Mouse (Mus musculus) right cerebral cortex, postnatal 25 days (tissue): ENCODE data around the gene Psma4.
A peak's percentile ranks its signal among the peaks of the same experiment; 100 is the strongest.
"Not testable (repeated sequence)": the region's sequence is repeated elsewhere in the genome, so short reads cannot be mapped to it uniquely, and the experiment has no call there.

Experiments
- DNase-seq: peaks from one replicate; pipeline ENCODE4 v3.0.0; 2022

Gene Psma4

GRCm38 (mm10) chr9:54950575-54951321 lies at the start of gene Psma4, which contains the start of gene AY074887:
Gene Psma4, plus strand, starts transcription at chr9:54950790.
Gene AY074887, minus strand, starts transcription at chr9:54950998.
- peak; percentile 88 for DNase-seq

DNA sequence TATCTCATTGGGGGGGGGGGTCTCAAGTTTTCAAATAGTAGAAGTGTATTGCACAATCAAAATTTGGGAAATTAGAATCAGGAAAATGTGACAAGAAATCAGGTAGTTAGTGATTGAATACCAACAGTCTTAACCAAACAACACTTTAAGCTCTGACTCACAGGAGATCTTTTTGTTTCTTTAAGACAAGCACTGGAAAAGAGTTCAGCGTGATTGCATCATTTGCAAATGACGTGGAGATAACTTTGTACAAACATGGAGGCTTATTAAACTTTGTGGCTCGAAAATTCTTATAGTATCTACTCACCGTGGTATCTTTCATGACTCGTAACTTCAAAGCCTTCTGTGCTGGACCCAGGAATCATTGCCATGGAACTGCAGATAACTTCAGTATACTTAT lies 41.1 kb upstream of the Psma4 start:
- no peak for DNase-seq

GRCm38 (mm10) chr9:54915576-54915975 lies 35.0 kb upstream of the Psma4 start:
- no peak for DNase-seq

DNA sequence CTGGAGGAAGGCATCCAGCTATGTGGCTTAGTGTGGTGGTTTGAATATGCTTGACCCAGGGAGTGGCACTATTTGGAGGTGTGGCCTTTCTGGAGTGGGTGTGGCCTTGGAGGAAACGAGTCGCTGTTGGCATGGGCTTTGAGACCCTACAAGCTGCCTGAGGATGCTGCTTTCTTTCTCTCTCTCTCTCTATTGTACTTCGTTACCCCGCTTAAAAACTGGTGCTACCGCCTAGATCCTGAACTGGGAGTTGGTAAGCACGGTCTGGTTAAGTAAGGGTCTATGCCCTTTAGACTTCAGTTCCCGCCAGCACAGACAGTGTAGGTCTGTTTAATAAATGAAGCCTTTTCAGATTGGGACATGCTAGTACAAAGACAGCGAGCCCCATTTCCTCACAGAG lies 34.2 kb upstream of the Psma4 start:
- DNase-seq = no peak

- DNase-seq = peak; percentile 86
Observed at GRCm38 (mm10) chr9:54917010-54917677, 33.4 kb upstream of the Psma4 start, which contains the start of gene Hykk. Gene Hykk, plus strand, starts transcription at chr9:54917283.

DNA sequence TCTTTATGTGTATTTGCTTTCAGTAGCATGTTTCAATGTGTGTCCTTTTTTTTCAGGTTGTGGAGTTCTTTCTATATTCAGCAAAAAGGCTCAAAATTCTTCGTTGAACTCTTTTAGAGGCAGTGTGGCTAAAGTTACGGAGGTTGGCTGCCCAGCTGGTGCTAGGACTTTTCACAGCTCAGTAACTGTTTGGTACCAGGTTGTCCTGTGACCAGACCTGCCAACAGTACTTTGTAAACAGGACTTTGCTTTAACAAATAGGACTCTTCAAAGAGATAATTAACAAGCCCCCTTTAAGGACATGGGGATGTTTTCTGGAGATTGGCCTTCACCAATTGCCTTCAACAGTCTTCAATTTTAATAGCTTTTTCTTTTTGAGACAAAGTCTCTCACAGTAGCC lies 32.4 kb upstream of the Psma4 start:
- no peak for DNase-seq

GRCm38 (mm10) chr9:54918781-54919180 lies 31.8 kb upstream of the Psma4 start:
- no peak for DNase-seq

- DNase-seq = no peak
Observed at GRCm38 (mm10) chr9:54919946-54920345, 30.6 kb upstream of the Psma4 start.

GRCm38 (mm10) chr9:54930741-54931140 lies 19.8 kb upstream of the Psma4 start:
- no peak for DNase-seq

DNA sequence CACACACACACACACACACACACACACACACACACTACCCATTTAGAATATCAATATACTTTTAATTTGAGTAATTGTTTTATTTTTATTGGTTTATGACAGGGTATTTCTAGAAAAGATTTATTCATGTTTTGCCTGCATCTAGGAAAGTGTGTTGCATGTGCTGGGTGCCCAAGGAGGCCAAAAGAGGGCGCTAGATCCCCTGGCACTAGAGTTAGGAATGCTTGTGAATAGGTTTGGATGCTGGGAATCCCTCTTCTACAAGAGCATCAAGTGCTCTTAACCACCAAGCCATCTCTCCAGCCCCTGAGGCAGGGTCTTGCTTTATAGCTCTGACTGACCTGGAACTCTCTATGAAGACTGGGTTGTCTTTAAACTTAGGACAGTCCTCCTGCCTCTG lies 18.8 kb upstream of the Psma4 start:
- DNase-seq = no peak

GRCm38 (mm10) chr9:54932379-54932778 lies 18.2 kb upstream of the Psma4 start:
- no peak for DNase-seq

DNA sequence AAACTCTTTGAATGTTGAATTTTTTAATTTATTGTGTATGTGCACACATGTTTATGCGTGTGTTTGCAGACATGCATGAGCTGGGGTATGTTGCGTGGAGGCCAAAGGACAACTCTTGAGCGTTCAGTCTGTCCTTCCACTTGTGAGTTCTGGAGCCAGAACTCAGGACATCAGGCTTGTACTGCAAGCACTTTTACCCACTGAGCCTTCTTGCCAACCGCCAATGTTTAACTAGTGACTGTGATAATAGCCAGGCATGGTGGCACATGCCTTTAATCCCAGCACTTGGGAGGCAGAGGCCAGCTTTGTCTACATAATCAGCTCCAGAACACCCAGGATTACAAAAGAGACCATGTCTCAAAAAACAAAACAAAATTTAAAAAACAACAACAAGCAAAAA lies 8.5 kb upstream of the Psma4 start:
- no peak for DNase-seq

DNA sequence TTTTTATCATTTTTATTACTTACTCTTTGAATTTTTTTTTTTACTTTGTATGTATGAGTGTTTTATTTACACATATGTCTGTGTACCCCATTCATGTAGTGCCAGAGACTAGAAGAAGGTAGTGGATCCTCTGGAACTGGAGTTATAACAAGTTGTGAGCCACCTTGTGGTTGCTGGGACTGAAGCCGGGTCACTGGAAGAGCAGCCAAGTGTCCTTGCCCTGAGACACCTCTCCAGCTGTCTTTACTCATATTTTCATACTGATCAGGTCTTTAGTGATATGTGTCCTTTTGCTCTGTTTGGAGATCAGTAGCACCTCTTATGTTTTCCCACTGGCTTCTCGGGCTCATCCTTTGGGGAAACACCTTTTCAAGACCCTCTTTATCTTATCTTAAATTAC lies 6.1 kb upstream of the Psma4 start:
- no peak for DNase-seq

GRCm38 (mm10) chr9:54946256-54946655 lies 4.3 kb upstream of the Psma4 start:
- no peak for DNase-seq

DNA sequence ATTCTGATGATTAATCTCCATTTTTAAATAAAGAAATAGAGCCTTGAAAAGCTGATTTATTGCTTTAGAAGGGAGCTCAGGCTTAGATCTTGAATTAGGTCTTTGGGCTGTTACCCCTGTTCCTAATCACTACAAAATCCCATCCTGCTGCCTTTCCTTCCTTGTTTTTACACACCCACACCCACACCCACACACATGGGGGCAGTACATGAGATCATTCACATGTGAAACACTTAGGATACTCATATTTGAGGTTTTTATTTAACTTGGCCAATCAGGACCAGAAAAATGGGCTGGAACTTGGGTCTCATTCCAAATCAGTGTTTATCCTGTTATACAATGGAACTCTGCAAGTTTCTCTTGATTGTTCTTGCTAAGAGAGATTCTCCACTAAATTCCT lies 1.1 kb upstream of the Psma4 start:
- no peak for DNase-seq

- DNase-seq = not testable (repeated sequence)
Observed at GRCm38 (mm10) chr9:54950162-54950561, 428 bp upstream of the Psma4 start.

- DNase-seq = no peak
Observed at GRCm38 (mm10) chr9:54961059-54961458, 10.5 kb downstream of the Psma4 start.

DNA sequence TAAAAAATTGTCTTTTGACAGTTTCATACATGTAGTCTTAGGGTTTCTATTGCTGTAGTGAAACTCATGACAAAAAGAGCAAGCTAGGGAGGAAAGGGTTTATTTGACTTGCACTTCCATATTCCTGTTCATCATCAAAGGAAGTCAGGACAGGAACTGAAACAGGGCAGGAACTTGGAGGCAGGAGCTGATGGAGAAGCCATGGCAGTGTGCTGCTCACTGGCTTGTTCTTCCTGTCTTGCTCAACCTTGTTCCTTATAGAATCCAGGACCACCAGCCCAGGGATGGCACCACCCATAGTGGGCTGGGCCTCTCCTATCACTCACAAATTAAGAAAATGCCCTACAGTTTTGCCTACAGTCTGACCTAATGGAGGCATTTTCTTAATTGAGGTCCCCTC lies 13.1 kb downstream of the Psma4 start:
- DNase-seq = no peak

- DNase-seq = no peak
Observed at GRCm38 (mm10) chr9:54969972-54970637, 19.5 kb downstream of the Psma4 start.

GRCm38 (mm10) chr9:54980674-54981073 lies 30.1 kb downstream of the Psma4 start, which contains the start of gene Chrna5:
Gene Chrna5, plus strand, starts transcription at chr9:54980880.
- DNase-seq = no peak

DNA sequence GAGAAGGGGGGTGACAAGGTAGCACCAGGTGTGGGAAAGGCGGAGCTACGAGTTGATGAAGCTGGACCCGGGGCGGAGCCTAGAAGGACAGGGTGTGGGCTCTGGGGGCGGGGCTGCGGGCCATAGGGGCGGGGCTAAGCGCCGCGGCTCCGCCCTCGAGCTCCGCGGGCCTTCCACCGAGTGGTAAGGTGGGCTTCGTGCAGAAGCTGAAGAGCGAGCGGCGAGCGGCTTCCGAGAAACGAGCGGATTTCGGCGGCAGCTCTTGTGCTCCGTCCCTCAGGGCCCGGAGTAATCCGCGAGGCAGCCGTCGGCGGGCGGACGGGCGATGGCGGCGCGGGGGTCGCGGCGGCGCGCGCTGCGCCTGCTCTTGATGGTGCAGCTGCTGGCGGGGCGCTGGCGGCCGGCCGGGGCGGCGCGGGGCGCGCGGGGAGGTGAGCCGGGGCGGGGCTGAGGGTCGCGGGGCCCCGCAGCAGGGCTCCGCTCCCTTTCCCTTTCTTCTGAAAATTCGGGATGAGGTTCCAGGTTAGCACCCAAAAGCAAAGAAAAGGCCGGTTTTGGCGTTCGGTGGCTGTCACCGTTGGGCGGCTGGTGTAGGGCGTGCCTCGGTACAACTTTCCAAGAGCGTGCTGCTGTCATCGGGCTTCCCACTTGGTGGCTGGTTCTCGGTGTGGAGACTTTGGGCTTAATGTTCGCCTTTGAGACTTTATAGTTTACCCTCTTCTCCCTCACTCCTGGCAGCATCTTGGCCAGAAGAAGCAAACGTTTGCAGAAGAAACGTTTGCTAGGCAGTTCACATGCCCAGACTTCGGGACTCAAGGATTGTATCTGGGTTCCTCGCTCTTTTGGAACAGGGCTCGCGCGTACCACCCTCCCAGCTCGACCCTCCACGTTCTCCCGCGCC lies 31.0 kb downstream of the Psma4 start:
- peak; percentile 12 for DNase-seq

- DNase-seq = no peak
Observed at GRCm38 (mm10) chr9:54982401-54982800, 31.8 kb downstream of the Psma4 start.

GRCm38 (mm10) chr9:54990362-54990761 lies 39.8 kb downstream of the Psma4 start:
- DNase-seq = no peak
